22 mouse cellular contexts compared by ENCODE assay signal in the genomic region with DNA sequence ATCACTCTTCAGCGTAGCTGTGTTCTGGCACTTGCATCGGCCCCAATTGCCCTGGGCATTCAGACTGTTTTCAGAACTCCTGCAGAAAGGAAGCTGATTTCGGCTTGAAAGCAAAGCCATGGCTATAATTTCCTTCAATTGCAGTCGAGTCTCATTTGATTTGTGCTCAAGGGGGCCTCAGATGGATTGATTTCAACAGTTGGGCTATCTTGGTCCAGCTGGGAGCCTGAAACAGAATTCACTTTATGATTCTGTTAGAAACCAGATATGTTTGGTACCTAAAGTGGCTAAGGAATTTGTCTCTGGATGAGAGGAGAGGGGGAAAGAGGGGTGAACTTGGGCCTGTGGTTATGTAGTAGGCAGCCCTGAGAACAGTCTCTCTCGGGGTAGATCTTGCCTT.
DNase-seq lines count a peak whose midpoint lies in the region; ATAC-seq and TF ChIP-seq lines count a peak whose summit lies in the region.
"Had no signal": no experiment of that assay in that cellular context is flagged by ENCODE, and none has a peak within 500 bp of the region (broad histone marks: within the 10 kb centered on the region; RNA-seq: fewer than 3 reads in every experiment).

No protein-coding gene starts in this region.

- no peak for ATAC-seq in embryonic facial prominence, embryonic 11.5 days (replicated peaks; ENCODE audit: insufficient number of reproducible peaks, low FRiP score, low TSS enrichment, low read depth)
- ATAC-seq in limb, embryonic 12.5 days (ENCODE audit: insufficient number of reproducible peaks, insufficient read depth, low FRiP score, low TSS enrichment, low read depth), result no peak
- ATAC-seq in embryonic facial prominence, embryonic 13.5 days (ENCODE audit: insufficient number of reproducible peaks, insufficient read depth, low FRiP score, low TSS enrichment, low read depth), result no peak
- peak; percentile 44; the same call in 1 of the 2 replicates for ATAC-seq in limb, embryonic 14.5 days (ENCODE audit: low FRiP score, low read depth)
- ATAC-seq: CD4-positive, CD25-positive, alpha-beta regulatory T cell, adult 4 months; forebrain, embryonic 15.5 days had no signal

- TF ChIP-seq POLR2A in limb, embryonic 14.5 days (IDR thresholded peaks at IDR 0.05; ENCODE audit: borderline replicate concordance, extremely low read depth, insufficient read depth, insufficient read length), result no peak

- WGBS in embryonic facial prominence, embryonic 11.5 days, result 38% methylated on average over 5 of the region's 5 CpGs
- 57% methylated on average over 5 of the region's 5 CpGs for WGBS in embryonic facial prominence, embryonic 10.5 days
- WGBS in limb, embryonic 12.5 days, result 37% methylated on average over 5 of the region's 5 CpGs
- whole genome bisulfite sequencing in limb, embryonic 10.5 days, result 72% methylated on average over 5 of the region's 5 CpGs
- WGBS in embryonic facial prominence, embryonic 13.5 days, result 23% methylated on average over 5 of the region's 5 CpGs
- WGBS in limb, embryonic 14.5 days, result 15% methylated on average over 5 of the region's 5 CpGs

- intact Hi-C loops in heart, postnatal 14 days (cut with DNase I), result no loop called here

- peak; percentile 43 for DNase-seq in embryonic facial prominence, embryonic 11.5 days (ENCODE audit: low spot score)
- no peak for DNase-seq in embryonic facial prominence, embryonic 10.5 days (ENCODE audit: low spot score)
- DNase-seq in limb, embryonic 10.5 days (ENCODE audit: low spot score), result no peak
- no peak for DNase-seq in limb, embryonic 14.5 days (ENCODE audit: low spot score)
- no peak for DNase-seq in heart, postnatal 14 days
- DNase-seq: adrenal gland, adult 8-10 months; adrenal gland, postnatal 36 days; B cell, adult 2 months; cerebellum, adult 11 months; cerebellum, adult 8-10 months; embryo, embryonic 11 days; gastrocnemius, postnatal 14 days; heart, adult 2 months had no signal

- no peaks in the 10 kb centered on the region; the same call in 1 of the 2 replicates for H3K4me1 ChIP-seq in embryonic facial prominence, embryonic 11.5 days (ENCODE audit: control insufficient read depth, insufficient read depth, low read length)
- H3K4me1 ChIP-seq in embryonic facial prominence, embryonic 10.5 days, result peaks cover 17% of the 10 kb centered on the region
- peaks cover 20% of the 10 kb centered on the region for H3K4me1 ChIP-seq in limb, embryonic 12.5 days (replicated peaks)
- peaks cover 17% of the 10 kb centered on the region for H3K4me1 ChIP-seq in limb, embryonic 10.5 days
- H3K4me1 ChIP-seq in embryonic facial prominence, embryonic 13.5 days, result peaks cover 19% of the 10 kb centered on the region
- H3K4me1 ChIP-seq in limb, embryonic 14.5 days (ENCODE audit: control insufficient read depth, insufficient read depth, low read length), result peaks cover 12% of the 10 kb centered on the region
- H3K4me1 ChIP-seq: forebrain, embryonic 15.5 days; heart, embryonic 15.5 days; hindbrain, embryonic 10.5 days had no signal

- no peaks in the 10 kb centered on the region for H3K9me3 ChIP-seq in embryonic facial prominence, embryonic 11.5 days (replicated peaks; ENCODE audit: control insufficient read depth, low read length)
- H3K9me3 ChIP-seq in embryonic facial prominence, embryonic 10.5 days, result no peaks in the 10 kb centered on the region
- no peaks in the 10 kb centered on the region for H3K9me3 ChIP-seq in limb, embryonic 12.5 days
- H3K9me3 ChIP-seq in limb, embryonic 10.5 days (replicated peaks), result no peaks in the 10 kb centered on the region
- H3K9me3 ChIP-seq in embryonic facial prominence, embryonic 13.5 days, result peaks cover 4% of the 10 kb centered on the region; the same call in 1 of the 2 replicates
- H3K9me3 ChIP-seq in limb, embryonic 14.5 days (ENCODE audit: control insufficient read depth, low read length), result no peaks in the 10 kb centered on the region
- H3K9me3 ChIP-seq: forebrain, embryonic 15.5 days; heart, embryonic 15.5 days; hindbrain, embryonic 10.5 days had no signal

- H3K4me2 ChIP-seq in embryonic facial prominence, embryonic 11.5 days (ENCODE audit: low read depth, low read length), result no peak overlapping the region
- H3K4me2 ChIP-seq in limb, embryonic 12.5 days, result no peak overlapping the region
- H3K4me2 ChIP-seq in embryonic facial prominence, embryonic 13.5 days, result peak overlapping the region; percentile 3; the same call in 1 of the 2 replicates
- H3K4me2 ChIP-seq in limb, embryonic 14.5 days (replicated peaks; ENCODE audit: low read depth, low read length, severe bottlenecking), result no peak overlapping the region
- H3K4me2 ChIP-seq: forebrain, embryonic 15.5 days; heart, embryonic 11.5 days; heart, embryonic 15.5 days; hindbrain, embryonic 14.5 days had no signal

- H3K27me3 ChIP-seq in embryonic facial prominence, embryonic 11.5 days (ENCODE audit: control insufficient read depth, insufficient read depth, low read length), result no peaks in the 10 kb centered on the region
- no peaks in the 10 kb centered on the region for H3K27me3 ChIP-seq in embryonic facial prominence, embryonic 10.5 days (replicated peaks; ENCODE audit: low read depth, poor library complexity, severe bottlenecking)
- H3K27me3 ChIP-seq in limb, embryonic 12.5 days, result no peaks in the 10 kb centered on the region
- no peaks in the 10 kb centered on the region for H3K27me3 ChIP-seq in limb, embryonic 10.5 days (ENCODE audit: low read depth, poor library complexity, severe bottlenecking)
- H3K27me3 ChIP-seq in embryonic facial prominence, embryonic 13.5 days, result no peaks in the 10 kb centered on the region
- no peaks in the 10 kb centered on the region for H3K27me3 ChIP-seq in limb, embryonic 14.5 days (ENCODE audit: control insufficient read depth, insufficient read depth, low read length)
- H3K27me3 ChIP-seq: forebrain, embryonic 15.5 days; heart, embryonic 15.5 days had no signal

- no peak overlapping the region for H3K9ac ChIP-seq in embryonic facial prominence, embryonic 11.5 days (replicated peaks; ENCODE audit: low read length)
- no peak overlapping the region for H3K9ac ChIP-seq in limb, embryonic 12.5 days (replicated peaks)
- H3K9ac ChIP-seq in embryonic facial prominence, embryonic 13.5 days, result no peak overlapping the region
- H3K9ac ChIP-seq in limb, embryonic 14.5 days (ENCODE audit: low read depth, low read length, severe bottlenecking), result no peak overlapping the region
- H3K9ac ChIP-seq: forebrain, embryonic 15.5 days; heart, embryonic 15.5 days; hindbrain, embryonic 14.5 days had no signal

- no peaks in the 10 kb centered on the region for H3K36me3 ChIP-seq in embryonic facial prominence, embryonic 11.5 days (replicated peaks; ENCODE audit: control insufficient read depth, insufficient read depth, low read depth, low read length)
- H3K36me3 ChIP-seq in embryonic facial prominence, embryonic 10.5 days (replicated peaks), result no peaks in the 10 kb centered on the region
- no peaks in the 10 kb centered on the region for H3K36me3 ChIP-seq in limb, embryonic 12.5 days
- H3K36me3 ChIP-seq in limb, embryonic 10.5 days, result no peaks in the 10 kb centered on the region
- no peaks in the 10 kb centered on the region for H3K36me3 ChIP-seq in embryonic facial prominence, embryonic 13.5 days
- H3K36me3 ChIP-seq in limb, embryonic 14.5 days (ENCODE audit: control insufficient read depth, insufficient read depth, low read length), result no peaks in the 10 kb centered on the region
- H3K36me3 ChIP-seq: forebrain, embryonic 15.5 days; G1E; heart, embryonic 15.5 days; hindbrain, embryonic 10.5 days had no signal

- no peak overlapping the region for H3K27ac ChIP-seq in embryonic facial prominence, embryonic 11.5 days (replicated peaks; ENCODE audit: low read depth, low read length)
- H3K27ac ChIP-seq in embryonic facial prominence, embryonic 10.5 days (replicated peaks), result no peak overlapping the region
- H3K27ac ChIP-seq in limb, embryonic 12.5 days, result peak overlapping the region; percentile 67; the same call in 1 of the 2 replicates
- H3K27ac ChIP-seq in limb, embryonic 10.5 days, result no peak overlapping the region
- peak overlapping the region; percentile 11; the same call in 1 of the 2 replicates for H3K27ac ChIP-seq in embryonic facial prominence, embryonic 13.5 days
- H3K27ac ChIP-seq in limb, embryonic 14.5 days (replicated peaks; ENCODE audit: low read depth, low read length), result no peak overlapping the region
- H3K27ac ChIP-seq: forebrain, embryonic 15.5 days; heart, adult 2 months; heart, embryonic 15.5 days; hindbrain, embryonic 10.5 days; hindbrain, embryonic 14.5 days had no signal

- H3K4me3 ChIP-seq in embryonic facial prominence, embryonic 11.5 days (ENCODE audit: low read depth, low read length), result no peak overlapping the region
- H3K4me3 ChIP-seq in embryonic facial prominence, embryonic 10.5 days, result no peak overlapping the region
- H3K4me3 ChIP-seq in limb, embryonic 12.5 days (replicated peaks), result no peak overlapping the region
- H3K4me3 ChIP-seq in limb, embryonic 10.5 days, result no peak overlapping the region
- no peak overlapping the region for H3K4me3 ChIP-seq in embryonic facial prominence, embryonic 13.5 days
- no peak overlapping the region for H3K4me3 ChIP-seq in limb, embryonic 14.5 days (replicated peaks; ENCODE audit: low read length)
- H3K4me3 ChIP-seq: forebrain, embryonic 15.5 days; heart, adult 2 months; heart, embryonic 15.5 days; hindbrain, embryonic 10.5 days had no signal

Comparison
In these comparisons a context has a peak if more than half of its experiments do, and no peak if none do; other contexts are left out.
1. H3K27ac ChIP-seq: peak in limb, embryonic 12.5 days (single experiment) and embryonic facial prominence, embryonic 13.5 days (single experiment); none in embryonic facial prominence, embryonic 11.5 days (single experiment), embryonic facial prominence, embryonic 10.5 days (single experiment), limb, embryonic 10.5 days (single experiment) and limb, embryonic 14.5 days (single experiment).